Mouse (Mus musculus): Measurements from ENCODE around the gene Nog. TPM values are rescaled to one million over a fixed set of nuclear protein-coding genes. Genes with fewer than 3 reads are reported as not detected.

The Nog gene
- total and polyA plus RNA-seq, 3 experiments, result not detected

- H3K9ac ChIP-seq (ENCODE audit: insufficient read depth, low read depth), result no peak overlapping the region
- no peaks in the 10 kb centered on the region for H3K79me2 ChIP-seq (replicated peaks; ENCODE audit: control insufficient read depth, extremely low read depth, insufficient read depth, poor library complexity, severe bottlenecking)
- no peak overlapping the region for H3K4me3 ChIP-seq (replicated peaks in 1 of 3; ENCODE audit: low read depth in 2 of 3, low read length in 2 of 3, poor library complexity in 1 of 3)
- no peaks in the 10 kb centered on the region for H3K27me3 ChIP-seq (replicated peaks)
- peaks cover 14% of the 10 kb centered on the region for H3K9me3 ChIP-seq (replicated peaks; ENCODE audit: low read length)
- H3K4me2 ChIP-seq (ENCODE audit: insufficient read depth, low read depth, poor library complexity, severe bottlenecking), result peak overlapping the region; percentile 83
- TF ChIP-seq JUND (conservative IDR thresholded peaks at IDR 0.05; ENCODE audit: low read depth, low read length), result no peak
- TF ChIP-seq SMC3 (IDR thresholded peaks at IDR 0.05; ENCODE audit: low read depth, low read length), result 0 out of 2 replicates have a peak, but pooled peaks have one; percentile 2
- peak in 1 of 2 experiments; percentile 22; a peak in 2 of 4 replicates for TF ChIP-seq CTCF (conservative IDR thresholded peaks at IDR 0.05 in 1 of 2, IDR thresholded peaks at IDR 0.05 in 1 of 2; ENCODE audit: low read depth in 2 of 2, low read length in 2 of 2)
- H3K36me3 ChIP-seq (replicated peaks in 1 of 2; ENCODE audit: control insufficient read depth in 1 of 2, insufficient read depth in 1 of 2, low read length in 1 of 2), result no peaks in the 10 kb centered on the region
- in situ Hi-C loops (cut with MboI; ENCODE audit: low pct_ligation_motif_present, low pct_unique_long_range_greater_than_20kb, low sequenced_read_pairs), result no loop called here
- dilution Hi-C loops (cut with MboI; ENCODE audit: extremely low pct_ligation_motif_present, extremely low pct_unique_long_range_greater_than_20kb, low sequenced_read_pairs), result no loop called here
- no peak for DNase-seq (ENCODE audit: extremely low read depth)
- no peaks in the 10 kb centered on the region for H3K4me1 ChIP-seq (ENCODE audit: control insufficient read depth in 1 of 2, insufficient read depth in 2 of 2)
- no peak overlapping the region for H3K27ac ChIP-seq (ENCODE audit: insufficient read depth, low read depth)
These were observed 3.7 kb downstream of the Nog start for GRCm38 (mm10) chr11:89298285-89299010.

DNA sequence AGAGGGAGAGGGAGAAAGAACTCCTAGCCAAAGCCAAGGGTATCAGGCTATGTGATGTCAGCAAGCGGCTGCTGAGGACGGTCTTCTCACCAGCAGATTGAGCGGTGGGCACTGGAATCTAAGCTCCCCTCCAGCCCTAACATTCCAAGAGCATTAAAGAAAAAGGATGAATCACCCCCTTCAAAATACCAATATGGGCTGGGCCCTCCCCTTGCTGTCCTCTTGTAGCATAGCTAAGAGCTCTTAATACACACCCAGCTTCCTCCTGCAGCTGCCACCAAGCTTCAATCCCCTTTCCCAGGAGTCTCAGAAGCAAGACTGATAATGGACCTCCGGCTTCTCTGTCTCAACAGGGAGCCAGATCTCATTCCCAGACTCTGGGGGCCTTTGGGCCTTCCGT is 4.6 kb downstream of the Nog start:
- Histone ChIP-seq H3K36me3 (replicated peaks in 1 of 2; ENCODE audit: control insufficient read depth in 1 of 2, insufficient read depth in 1 of 2, low read length in 1 of 2) (no peaks in the 10 kb centered on the region), H3K27ac (ENCODE audit: insufficient read depth, low read depth) (no peak overlapping the region), H3K27me3 (replicated peaks) (no peaks in the 10 kb centered on the region), H3K4me2 (ENCODE audit: insufficient read depth, low read depth, poor library complexity, severe bottlenecking) (no peak overlapping the region), H3K4me3 (replicated peaks in 1 of 3; ENCODE audit: low read depth in 2 of 3, low read length in 2 of 3, poor library complexity in 1 of 3) (no peak overlapping the region), H3K9ac (ENCODE audit: insufficient read depth, low read depth) (no peak overlapping the region), H3K4me1 (ENCODE audit: control insufficient read depth in 1 of 2, insufficient read depth in 2 of 2) (no peaks in the 10 kb centered on the region), H3K9me3 (replicated peaks; ENCODE audit: low read length) (peaks cover 14% of the 10 kb centered on the region), H3K79me2 (replicated peaks; ENCODE audit: control insufficient read depth, extremely low read depth, insufficient read depth, poor library complexity, severe bottlenecking) (no peaks in the 10 kb centered on the region)
- DNase-seq (ENCODE audit: extremely low read depth), result no peak
- in situ Hi-C loops (cut with MboI; ENCODE audit: low pct_ligation_motif_present, low pct_unique_long_range_greater_than_20kb, low sequenced_read_pairs) (no loop called here), dilution Hi-C loops (cut with MboI; ENCODE audit: extremely low pct_ligation_motif_present, extremely low pct_unique_long_range_greater_than_20kb, low sequenced_read_pairs) (no loop called here)
- TF ChIP-seq ETS1 (conservative IDR thresholded peaks at IDR 0.05; ENCODE audit: low read depth, low read length), result no peak

DNA sequence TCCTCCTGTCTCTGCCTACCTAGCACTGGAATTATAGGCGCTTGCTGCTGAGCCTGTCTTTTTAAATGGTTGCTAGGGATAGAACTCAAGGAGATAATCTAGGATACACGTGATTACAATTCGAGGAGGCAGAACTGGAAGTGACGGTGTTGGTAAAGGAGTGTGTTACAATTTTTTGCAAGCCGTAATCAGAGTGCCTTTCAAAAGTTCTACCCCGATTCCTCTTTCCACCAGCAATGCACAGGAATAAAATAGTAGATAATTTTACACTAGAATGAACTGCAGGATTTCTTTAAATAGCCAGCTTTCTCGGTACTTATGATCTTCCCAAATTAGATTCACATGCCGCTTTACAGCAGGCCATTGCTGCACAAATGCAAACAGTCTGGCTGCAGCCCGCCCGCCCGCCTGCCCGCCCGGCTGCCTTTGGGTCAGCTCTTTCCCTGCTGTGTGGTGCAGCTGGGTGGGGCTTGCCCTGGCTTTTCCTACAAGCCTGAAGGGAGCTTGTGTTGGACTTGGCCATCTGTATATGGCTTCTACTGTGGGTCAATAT is 32.2 kb downstream of the Nog start:
- H3K36me3 ChIP-seq (replicated peaks in 1 of 2; ENCODE audit: control insufficient read depth in 1 of 2, insufficient read depth in 1 of 2, low read length in 1 of 2), result no peaks in the 10 kb centered on the region
- in situ Hi-C loops (cut with MboI; ENCODE audit: low pct_ligation_motif_present, low pct_unique_long_range_greater_than_20kb, low sequenced_read_pairs) (no loop called here), dilution Hi-C loops (cut with MboI; ENCODE audit: extremely low pct_ligation_motif_present, extremely low pct_unique_long_range_greater_than_20kb, low sequenced_read_pairs) (no loop called here)
- no peak overlapping the region for H3K9ac ChIP-seq (ENCODE audit: insufficient read depth, low read depth)
- H3K27me3 ChIP-seq (replicated peaks), result no peaks in the 10 kb centered on the region
- no peak overlapping the region for H3K4me2 ChIP-seq (ENCODE audit: insufficient read depth, low read depth, poor library complexity, severe bottlenecking)
- no peak for TF ChIP-seq TCF12 (IDR thresholded peaks at IDR 0.05; ENCODE audit: low read depth, low read length)
- no peaks in the 10 kb centered on the region for H3K9me3 ChIP-seq (replicated peaks; ENCODE audit: low read length)
- H3K4me1 ChIP-seq (ENCODE audit: control insufficient read depth in 1 of 2, insufficient read depth in 2 of 2), result peaks cover 6 to 20% of the 10 kb centered on the region in 2 experiments
- H3K27ac ChIP-seq (ENCODE audit: insufficient read depth, low read depth), result no peak overlapping the region
- no peak overlapping the region for H3K4me3 ChIP-seq (replicated peaks in 1 of 3; ENCODE audit: low read depth in 2 of 3, low read length in 2 of 3, poor library complexity in 1 of 3)
- H3K79me2 ChIP-seq (replicated peaks; ENCODE audit: control insufficient read depth, extremely low read depth, insufficient read depth, poor library complexity, severe bottlenecking), result no peaks in the 10 kb centered on the region
- no peak for DNase-seq (ENCODE audit: extremely low read depth)

DNA sequence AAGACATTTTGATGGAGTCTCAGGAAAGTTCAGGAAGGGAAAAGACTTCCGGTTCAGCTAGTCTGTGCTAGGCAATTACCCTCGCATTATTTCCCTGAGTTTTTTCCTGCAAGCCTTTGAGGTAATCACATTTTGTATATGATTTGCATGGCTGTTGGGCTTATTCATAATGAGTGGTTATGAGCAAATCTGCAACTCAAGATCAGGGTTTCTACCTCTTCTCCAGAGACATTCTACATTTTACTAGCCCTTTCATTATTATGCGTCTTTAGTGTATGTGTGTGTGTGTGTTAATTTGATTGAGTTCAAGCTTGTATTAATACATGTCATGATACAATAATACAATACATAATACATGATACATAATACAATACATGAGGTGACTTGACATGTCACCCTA is 34.6 kb downstream of the Nog start:
- H3K9me3 ChIP-seq (replicated peaks; ENCODE audit: low read length), result no peaks in the 10 kb centered on the region
- dilution Hi-C loops (cut with MboI; ENCODE audit: extremely low pct_ligation_motif_present, extremely low pct_unique_long_range_greater_than_20kb, low sequenced_read_pairs), result no loop called here
- no peak overlapping the region for H3K4me3 ChIP-seq (replicated peaks in 1 of 3; ENCODE audit: low read depth in 2 of 3, low read length in 2 of 3, poor library complexity in 1 of 3)
- DNase-seq (ENCODE audit: extremely low read depth), result peak; percentile 51
- H3K9ac ChIP-seq (ENCODE audit: insufficient read depth, low read depth), result no peak overlapping the region
- in situ Hi-C loops (cut with MboI; ENCODE audit: low pct_ligation_motif_present, low pct_unique_long_range_greater_than_20kb, low sequenced_read_pairs), result no loop called here
- no peaks in the 10 kb centered on the region for H3K79me2 ChIP-seq (replicated peaks; ENCODE audit: control insufficient read depth, extremely low read depth, insufficient read depth, poor library complexity, severe bottlenecking)
- H3K27me3 ChIP-seq (replicated peaks), result no peaks in the 10 kb centered on the region
- no peak overlapping the region for H3K27ac ChIP-seq (ENCODE audit: insufficient read depth, low read depth)
- no peaks in the 10 kb centered on the region for H3K36me3 ChIP-seq (replicated peaks in 1 of 2; ENCODE audit: control insufficient read depth in 1 of 2, insufficient read depth in 1 of 2, low read length in 1 of 2)
- peaks cover 6 to 20% of the 10 kb centered on the region in 2 experiments for H3K4me1 ChIP-seq (ENCODE audit: control insufficient read depth in 1 of 2, insufficient read depth in 2 of 2)
- H3K4me2 ChIP-seq (ENCODE audit: insufficient read depth, low read depth, poor library complexity, severe bottlenecking), result no peak overlapping the region
- TF ChIP-seq HCFC1 (IDR thresholded peaks at IDR 0.05; ENCODE audit: low read depth, low read length), result no peak
- no peak for TF ChIP-seq MEF2A (IDR thresholded peaks at IDR 0.05; ENCODE audit: borderline replicate concordance, low read depth, low read length)
- TF ChIP-seq JUN (IDR thresholded peaks at IDR 0.05; ENCODE audit: insufficient read depth, low read depth, low read length), result no peak; the same call in 1 of the 2 replicates
- TF ChIP-seq E2F4 (IDR thresholded peaks at IDR 0.05; ENCODE audit: insufficient replicate concordance, low read depth, low read length), result no peak
- no peak for TF ChIP-seq TCF12 (IDR thresholded peaks at IDR 0.05; ENCODE audit: low read depth, low read length)
- no peak for TF ChIP-seq ZC3H11A (IDR thresholded peaks at IDR 0.05; ENCODE audit: low read depth, low read length)
- no peak for TF ChIP-seq MAZ (IDR thresholded peaks at IDR 0.05; ENCODE audit: low read depth, low read length)
- peak; percentile 38; the same call in 1 of the 2 replicates for TF ChIP-seq BHLHE40 (IDR thresholded peaks at IDR 0.05; ENCODE audit: low read depth, low read length)
- no peak for TF ChIP-seq TBP (conservative IDR thresholded peaks at IDR 0.05; ENCODE audit: low read depth, low read length)
- TF ChIP-seq EP300 (IDR thresholded peaks at IDR 0.05; ENCODE audit: low read length), result peak; percentile 39; the same call in 1 of the 2 replicates
- no peak for TF ChIP-seq MYC (IDR thresholded peaks at IDR 0.05; ENCODE audit: low read depth, low read length)
- no peak for TF ChIP-seq POLR2AphosphoS2 (IDR thresholded peaks at IDR 0.05; ENCODE audit: low read depth, low read length)
- TF ChIP-seq CHD2 (IDR thresholded peaks at IDR 0.05; ENCODE audit: low read length), result no peak
- no peak for TF ChIP-seq NELFE (IDR thresholded peaks at IDR 0.05; ENCODE audit: low read depth, low read length)
